Mouse (Mus musculus) urinary bladder, adult 18-20 months (tissue): Measurements from ENCODE around the gene Unc13d.
A peak's percentile ranks its signal among the peaks of the same experiment; 100 is the strongest.

Source experiments
- DNase-seq, 2 experiments: peaks; one replicate each; pipeline ENCODE4 v3.0.0; 2022; ENCODE audit warnings: low spot score in 2 of 2, mixed read lengths in 2 of 2

Gene Unc13d

DNA sequence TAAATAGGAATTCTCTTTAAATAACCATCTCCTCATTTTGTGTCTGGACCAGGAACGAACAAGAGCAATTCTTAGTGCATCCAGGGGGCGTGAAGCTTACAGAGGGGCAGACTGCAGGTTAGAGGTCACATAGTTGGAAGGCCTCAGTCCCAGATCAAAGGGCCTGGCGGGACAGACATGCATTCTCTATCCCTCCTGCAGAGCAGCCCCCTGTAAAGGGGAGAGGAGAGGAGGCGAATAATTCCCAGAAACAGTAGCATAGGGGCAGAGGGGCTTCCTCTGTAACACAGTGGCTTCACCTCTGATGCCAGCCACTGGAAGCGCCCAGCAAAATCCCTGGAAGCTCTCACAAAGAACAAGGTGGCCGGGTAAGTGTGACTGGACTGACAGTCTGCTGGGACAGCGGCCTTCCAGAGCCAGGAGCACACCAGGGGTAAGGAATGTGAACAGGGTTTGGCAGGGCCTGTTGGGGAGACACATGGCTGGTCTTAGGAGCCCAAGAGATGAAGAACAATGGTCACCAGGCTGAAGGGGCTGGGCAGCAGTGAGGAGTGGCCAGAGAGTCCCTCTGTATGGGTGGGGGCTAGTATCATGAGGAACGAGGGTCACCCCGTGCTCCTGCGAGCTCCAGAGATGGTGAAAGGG lies 1.0 kb upstream of the Unc13d start:
- DNase-seq, result no peak

GRCm38 (mm10) chr11:116078221-116078620 lies 460 bp upstream of the Unc13d start:
- DNase-seq, result peak in 1 of 2 experiments; percentile 42

- no peak for DNase-seq
These were observed 925 bp downstream of the Unc13d start for GRCm38 (mm10) chr11:116076836-116077235.

GRCm38 (mm10) chr11:116076266-116076540 lies 1.6 kb downstream of the Unc13d start:
- DNase-seq, result no peak

DNA sequence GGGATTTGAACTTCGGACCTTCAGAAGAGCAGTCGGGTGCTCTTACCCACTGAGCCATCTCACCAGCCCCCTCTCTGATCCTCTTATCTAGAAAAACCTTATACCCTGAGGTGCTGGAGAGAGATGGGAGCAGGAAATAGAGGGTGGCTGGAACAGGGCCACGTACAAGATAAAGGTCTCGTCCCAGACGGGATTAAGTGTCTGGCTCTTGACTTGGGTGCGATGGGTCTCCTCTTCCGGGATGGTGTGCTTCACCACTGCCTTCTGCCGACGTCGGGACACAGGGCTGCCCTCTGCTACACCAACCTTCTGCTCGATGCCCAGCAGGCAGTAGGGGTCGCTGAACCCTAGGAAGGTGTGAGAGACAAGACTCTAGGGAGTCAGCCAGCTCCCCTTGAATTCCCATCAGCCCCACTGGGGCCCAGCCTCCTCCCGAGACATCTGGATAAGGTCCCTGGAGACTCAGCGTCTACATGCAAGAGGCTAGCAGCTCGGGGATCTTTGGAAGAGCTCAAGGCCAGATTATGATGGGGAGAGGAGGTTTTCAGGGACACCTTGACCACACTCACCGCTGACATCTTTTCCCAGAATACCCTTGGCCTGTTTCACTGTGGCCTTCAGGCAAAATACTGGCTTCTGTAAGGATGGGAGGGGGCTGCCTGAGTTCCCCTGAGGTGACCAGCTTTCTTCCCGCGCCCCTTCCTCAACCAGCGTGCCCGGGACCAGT lies 2.1 kb downstream of the Unc13d start:
- no peak for DNase-seq

DNA sequence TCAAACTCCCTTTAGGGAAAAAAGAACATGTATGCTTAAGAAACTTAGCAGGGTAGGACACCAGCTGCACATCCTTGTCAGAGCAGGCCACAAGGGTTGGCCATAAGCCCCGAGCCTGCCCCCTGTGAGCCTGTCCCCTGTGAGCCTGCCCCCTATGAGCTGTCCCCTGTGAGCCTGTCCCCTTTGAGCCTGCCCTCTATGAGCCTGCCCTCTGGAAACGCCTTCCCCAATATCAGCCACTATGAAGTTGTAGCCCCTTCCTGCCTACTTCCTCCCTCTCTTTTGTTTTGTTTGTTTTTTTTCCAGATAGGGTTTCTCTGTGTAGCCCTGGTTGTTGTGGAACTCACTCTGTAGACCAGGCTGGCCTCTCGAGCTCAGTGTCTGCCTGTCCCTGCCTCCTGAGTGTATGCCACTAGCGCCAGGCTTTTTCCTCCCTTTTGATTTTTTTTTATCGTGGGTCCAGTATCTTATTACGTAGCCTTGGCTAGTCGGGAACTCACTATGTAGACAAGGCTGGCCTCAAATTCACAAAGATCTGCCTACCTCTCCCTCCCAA lies 3.2 kb downstream of the Unc13d start:
- no peak for DNase-seq

GRCm38 (mm10) chr11:116072608-116073007 lies 5.2 kb downstream of the Unc13d start:
- DNase-seq, result no peak

DNA sequence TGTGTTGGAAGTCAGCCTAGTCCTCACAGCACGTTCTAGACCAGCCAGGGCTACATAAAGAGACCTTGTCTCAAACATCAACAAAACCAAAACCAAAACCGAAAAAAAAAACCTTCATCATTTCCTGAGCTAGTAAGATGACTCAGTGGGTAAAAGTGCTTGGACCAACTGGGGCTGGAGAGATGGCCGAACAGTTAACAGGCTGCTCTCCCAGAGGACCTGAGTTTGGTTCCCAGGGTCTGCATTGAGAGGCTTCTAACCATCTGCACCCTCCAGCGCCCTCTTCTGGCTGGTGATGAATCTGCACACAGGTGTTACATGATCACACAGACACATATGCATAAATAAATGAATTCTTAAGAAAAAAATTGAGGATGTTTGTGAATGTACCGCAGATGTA lies 6.3 kb downstream of the Unc13d start:
- DNase-seq, result no peak

- DNase-seq, result no peak
These were observed 12.4 kb downstream of the Unc13d start for GRCm38 (mm10) chr11:116065345-116065744.

- no peak for DNase-seq
These were observed 13.4 kb downstream of the Unc13d start for GRCm38 (mm10) chr11:116064187-116064867.

- no peak for DNase-seq
These were observed 14.2 kb downstream of the Unc13d start for GRCm38 (mm10) chr11:116063562-116063961.

DNA sequence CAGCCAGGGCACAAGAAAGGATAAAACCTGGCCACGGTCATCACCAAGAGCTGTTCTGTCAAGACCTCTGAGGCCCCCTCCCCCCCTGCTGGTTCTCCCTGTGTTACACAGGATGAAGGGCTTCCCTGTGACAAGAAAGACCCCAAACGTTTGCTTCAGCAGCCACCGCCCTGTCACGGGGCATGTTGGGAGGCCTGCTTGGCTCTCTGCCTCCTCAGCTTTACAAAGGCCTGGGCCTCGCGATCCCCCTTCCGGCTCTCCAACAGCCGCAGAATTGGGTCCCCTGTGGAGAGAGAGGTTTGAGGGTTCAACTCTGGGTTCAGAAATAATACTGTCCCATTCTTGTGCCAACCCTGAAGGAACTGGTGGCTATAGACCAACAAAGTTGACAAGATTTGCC lies 15.2 kb downstream of the Unc13d start:
- DNase-seq, result no peak

- no peak for DNase-seq
These were observed 15.9 kb downstream of the Unc13d start for GRCm38 (mm10) chr11:116061641-116062415.

- peak; percentile 26 to 49 for DNase-seq
These were observed 17.2 kb downstream of the Unc13d start for GRCm38 (mm10) chr11:116060596-116060995.

- DNase-seq, result no peak
These were observed 18.1 kb downstream of the Unc13d start for GRCm38 (mm10) chr11:116059691-116060025.

- DNase-seq, result no peak
These were observed 18.7 kb downstream of the Unc13d start for GRCm38 (mm10) chr11:116058868-116059690.

DNA sequence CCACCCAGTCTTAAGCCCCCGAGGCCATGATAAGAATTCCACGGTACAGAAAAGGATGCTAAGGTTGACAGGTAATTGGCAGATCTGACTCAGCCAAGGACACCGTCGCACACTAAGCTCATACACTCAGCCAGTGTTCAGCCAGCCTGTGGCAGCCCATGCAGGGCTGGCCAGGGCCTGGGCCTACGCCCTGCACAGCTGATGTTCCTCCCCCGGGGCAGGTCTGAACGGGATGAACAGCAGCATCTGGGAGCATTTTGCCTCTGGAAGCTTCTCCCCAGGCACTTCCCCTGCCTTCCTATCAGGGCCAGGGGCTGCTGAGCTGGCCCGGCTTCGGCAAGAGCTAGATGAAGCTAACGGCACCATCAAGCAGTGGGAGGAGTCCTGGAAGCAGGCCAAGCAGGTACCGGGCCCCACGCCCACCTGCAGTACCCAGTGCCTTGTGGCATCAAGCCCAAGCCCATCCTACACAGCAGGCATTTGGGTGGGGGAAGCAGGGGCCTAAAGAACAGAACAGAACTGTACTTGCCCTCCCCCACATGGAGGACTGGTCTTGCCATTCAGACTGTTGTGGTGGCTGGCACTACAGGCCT lies 19.6 kb downstream of the Unc13d start:
- DNase-seq, result no peak

- DNase-seq, result no peak
These were observed 20.4 kb downstream of the Unc13d start for GRCm38 (mm10) chr11:116057237-116057881.

GRCm38 (mm10) chr11:116055873-116056272 lies 21.9 kb downstream of the Unc13d start:
- no peak for DNase-seq

GRCm38 (mm10) chr11:116053510-116054229 lies 24.1 kb downstream of the Unc13d start:
- no peak for DNase-seq
